Mouse (Mus musculus) 3134 (cell line): ENCODE data around the gene Cep55.

Experiments
- DNase-seq: peaks from one replicate; pipeline ENCODE4 v3.0.0-alpha.2; 2011; ENCODE audit warnings: low spot score; ENCODE audit not compliant: insufficient read length; ENCODE audit errors: extremely low read depth

The Cep55 gene

DNA sequence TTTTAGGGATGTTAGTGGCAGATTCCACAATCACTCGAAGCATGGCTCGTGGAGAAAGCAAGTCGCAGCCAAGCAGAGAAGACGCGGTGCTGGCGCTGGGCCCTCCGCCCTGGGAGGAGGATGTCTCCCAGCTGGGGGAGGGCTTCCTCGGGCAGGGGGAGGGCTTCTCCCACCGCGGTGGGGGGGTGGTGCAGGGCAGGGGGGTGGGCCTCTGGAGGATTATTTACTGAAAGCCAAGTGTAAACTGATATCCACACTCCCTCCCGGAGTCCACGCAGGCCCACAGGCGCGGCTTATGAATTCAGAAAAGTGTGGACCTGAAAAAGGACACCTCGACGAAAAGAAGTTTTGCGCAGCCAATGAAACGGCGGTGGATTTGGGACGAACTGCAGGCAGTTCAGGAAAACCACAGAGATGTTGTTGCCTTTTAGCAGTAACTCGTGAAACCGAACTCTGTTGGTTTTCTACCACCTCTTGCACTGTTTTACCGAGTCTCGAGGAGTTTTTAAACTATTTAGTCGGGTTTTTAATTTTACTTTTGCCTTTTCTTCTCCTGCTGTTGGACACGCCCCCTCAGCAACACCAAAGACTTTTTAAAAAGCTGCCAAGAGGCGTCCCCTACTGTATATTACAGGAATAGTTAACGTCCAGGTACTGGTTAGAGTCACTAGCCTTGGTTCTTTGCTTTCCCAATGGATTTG lies 11.4 kb upstream of the Cep55 start, which contains the start of gene Myof:
TSS of gene Myof (minus strand) at position 297 of the 701 bp plus-strand sequence.
- DNase-seq: peak; percentile 83

DNA sequence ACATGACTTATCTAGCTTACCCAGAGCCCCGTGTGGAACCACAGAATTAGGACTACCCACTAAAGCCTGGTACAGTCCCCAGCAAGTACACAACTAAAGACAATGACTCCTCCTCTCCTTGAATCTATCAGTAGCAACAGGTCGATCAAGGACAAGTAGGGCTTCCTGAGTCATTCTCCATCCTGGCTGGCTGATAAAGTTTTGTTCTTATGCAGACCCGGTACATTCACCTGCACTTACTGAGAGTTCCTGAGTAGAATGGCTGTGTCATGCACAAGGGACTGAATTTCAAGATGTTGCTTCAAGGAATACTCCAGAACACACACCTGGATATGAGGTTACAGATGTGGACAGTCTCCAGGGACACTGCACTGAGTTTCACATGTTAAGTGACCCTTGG lies 9.6 kb upstream of the Cep55 start:
- DNase-seq: no peak

DNA sequence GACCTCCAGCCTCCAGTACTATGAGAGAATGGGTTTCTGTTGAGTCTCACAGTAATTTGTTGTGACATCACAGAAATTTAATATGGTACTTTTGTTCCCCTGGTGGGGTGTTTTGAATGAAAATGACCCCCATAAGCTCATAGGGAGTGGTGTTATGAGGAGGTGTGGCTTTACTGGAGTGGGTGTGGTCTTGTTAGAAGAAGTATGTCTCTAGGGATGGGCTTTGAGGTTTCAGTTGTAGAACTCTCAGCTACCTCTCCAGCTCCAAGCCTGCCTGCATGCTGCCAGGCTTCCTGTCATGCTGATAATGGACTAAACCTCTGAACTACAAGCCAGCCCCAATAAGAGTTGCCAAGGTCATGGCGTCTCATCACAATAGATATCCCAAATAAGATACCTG lies 5.1 kb upstream of the Cep55 start:
- no peak for DNase-seq

DNA sequence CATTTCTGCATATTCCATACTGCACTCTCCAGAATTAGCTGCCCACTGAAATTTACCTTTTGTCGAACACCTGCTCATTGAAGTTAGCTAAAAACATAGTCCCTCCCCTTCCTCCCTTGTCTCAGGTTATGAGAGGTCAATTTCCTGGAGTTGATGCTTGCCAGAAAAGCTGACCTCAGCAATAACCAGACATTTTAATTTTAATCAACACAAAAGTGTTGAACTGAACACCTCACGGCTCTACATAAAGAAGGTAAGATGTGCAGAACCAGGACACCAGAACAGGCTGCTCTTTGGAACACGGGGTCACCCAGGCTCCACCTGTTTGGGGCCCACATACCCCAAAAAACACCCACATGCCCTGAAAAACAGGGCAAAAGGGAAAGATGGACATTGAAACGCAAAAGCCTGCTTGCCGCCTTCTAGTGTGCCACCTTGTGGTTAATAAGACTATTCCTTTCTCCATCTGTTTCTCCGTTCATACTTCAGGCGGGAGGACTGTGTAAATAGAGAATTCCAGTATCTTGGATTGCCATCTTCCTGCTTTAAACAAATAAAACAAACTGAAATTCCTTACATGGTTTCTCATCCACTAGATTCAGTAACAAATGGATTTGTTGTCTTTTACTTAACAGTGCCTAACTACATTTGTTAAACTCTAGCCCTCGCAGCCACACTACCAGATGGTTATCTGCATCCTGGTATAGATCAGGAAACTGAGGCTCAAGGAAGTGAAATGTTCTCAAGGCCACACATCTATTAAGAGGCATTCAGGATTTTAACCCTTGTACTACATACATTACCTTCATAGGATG lies 1.4 kb upstream of the Cep55 start:
- DNase-seq: peak; percentile 43

DNA sequence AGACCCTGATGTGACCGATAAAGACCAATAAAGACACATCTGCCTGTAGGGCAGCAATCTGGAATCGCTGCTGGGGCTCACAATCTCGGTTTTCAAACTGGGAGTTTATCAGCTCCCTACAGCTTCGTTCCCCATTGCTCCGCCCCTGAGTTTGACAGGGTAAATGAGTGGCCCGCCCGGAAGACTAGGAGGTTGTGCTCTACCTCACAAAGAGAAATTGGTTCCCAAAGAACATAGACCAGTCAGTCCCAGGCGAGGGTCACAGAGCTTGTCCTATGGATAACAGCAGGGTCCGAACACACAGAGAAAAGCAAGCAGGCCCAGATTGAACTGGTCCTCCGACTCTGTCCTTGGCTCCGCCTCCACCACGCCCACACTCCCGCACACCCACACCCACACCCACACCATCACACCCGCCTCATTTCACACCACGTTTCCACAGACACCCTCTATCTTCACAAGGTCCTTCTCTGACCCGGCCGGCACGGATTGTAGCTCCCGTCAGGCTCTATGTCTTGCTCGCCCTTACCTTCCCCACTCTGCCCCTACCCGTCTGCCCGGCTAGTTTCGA lies 577 bp upstream of the Cep55 start:
- no peak for DNase-seq

DNA sequence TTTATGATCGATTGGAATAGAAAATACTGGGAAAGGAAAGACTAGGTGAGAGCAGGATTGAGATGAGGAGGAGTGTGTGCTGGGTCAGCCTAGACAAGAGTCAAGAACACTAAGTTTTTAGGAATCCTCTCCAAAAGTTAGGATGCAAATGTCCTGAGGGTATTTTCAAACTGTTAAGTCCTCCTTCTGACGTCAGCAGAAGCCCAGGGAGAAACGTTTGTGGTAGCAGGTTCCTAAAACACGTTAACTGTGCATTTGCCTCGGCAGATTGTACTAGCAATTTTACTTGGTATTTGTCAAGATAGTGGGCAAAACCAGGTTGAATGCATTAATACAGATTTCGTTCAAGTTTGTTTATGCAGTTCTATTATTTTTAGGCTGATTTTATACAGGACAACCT lies 987 bp downstream of the Cep55 start:
- DNase-seq: no peak

DNA sequence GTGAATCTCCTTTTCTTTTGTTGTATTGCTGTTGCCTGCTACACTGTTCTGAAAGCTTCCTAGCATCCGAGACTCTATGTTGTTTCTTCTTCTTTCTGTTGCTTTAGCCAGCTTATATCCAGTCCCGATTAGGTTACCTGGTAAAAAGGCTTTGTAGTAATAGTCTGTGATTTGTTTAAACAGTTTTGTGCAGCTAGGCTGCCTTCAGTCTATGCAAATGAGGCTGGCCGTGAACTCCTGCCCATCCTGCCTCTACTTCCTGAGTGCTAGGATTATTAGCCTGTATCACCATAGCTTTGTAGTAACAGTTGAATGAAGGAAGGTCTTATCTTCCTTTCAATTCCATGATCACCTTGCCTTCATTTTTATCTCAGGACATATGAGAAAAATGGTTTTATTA lies 1.5 kb downstream of the Cep55 start:
- DNase-seq: no peak

DNA sequence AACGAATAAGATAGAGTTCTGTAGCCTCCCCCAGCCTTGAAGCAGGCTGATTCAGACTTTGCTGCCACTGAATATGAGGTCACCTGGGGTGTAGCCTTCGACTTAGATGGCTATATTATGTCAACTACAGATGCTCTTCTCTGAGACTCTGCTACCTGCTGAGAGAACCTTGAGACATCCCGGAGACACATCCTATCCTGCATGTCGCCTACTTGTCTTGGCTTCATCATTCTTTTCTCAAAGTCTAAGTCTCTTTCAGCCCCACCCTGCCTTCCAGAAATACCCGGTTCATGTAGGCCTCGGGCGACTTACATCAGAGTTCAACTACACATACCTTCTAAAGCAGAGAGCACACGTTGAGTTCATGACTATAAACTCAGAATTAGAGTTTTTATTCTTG lies 2.1 kb downstream of the Cep55 start:
- DNase-seq: no peak

DNA sequence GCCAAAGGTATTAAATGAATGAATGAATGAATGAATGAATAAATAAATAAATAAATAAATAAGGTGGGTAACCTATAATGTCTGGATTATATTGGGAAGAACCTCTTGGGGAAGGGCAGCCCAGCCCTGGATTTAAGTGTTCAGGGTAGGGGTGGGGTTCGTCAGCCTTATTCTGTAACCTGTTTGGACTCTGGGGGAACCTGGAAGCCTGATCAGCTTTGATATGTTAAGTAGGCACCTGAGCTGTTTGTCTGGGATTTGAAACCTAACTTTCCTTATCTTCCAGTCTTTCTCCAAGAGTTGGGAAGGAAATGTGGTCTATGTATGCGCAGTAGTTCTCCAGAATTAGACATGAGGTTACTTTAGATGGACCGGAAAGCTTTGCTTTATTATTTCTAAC lies 8.4 kb downstream of the Cep55 start:
- DNase-seq: no peak

DNA sequence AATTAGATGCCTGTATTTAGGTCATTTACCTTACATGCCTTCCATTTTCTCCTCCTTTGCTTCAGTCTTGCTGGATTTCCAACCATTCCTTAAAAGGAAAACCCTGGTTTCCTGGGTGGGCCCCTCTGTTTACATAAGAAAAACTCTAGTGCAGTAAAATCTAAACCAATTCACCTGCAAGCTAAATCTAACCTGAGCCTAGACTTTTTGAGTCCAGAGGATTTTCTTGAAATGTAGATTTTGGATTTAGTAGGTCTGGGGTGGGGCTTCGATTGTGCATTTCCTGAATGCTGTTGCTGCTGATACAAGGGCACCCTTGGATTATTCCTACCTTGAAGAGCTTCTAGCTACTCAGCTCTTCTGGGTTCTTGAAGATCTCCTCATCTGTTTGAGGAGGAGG lies 9.2 kb downstream of the Cep55 start:
- DNase-seq: no peak

DNA sequence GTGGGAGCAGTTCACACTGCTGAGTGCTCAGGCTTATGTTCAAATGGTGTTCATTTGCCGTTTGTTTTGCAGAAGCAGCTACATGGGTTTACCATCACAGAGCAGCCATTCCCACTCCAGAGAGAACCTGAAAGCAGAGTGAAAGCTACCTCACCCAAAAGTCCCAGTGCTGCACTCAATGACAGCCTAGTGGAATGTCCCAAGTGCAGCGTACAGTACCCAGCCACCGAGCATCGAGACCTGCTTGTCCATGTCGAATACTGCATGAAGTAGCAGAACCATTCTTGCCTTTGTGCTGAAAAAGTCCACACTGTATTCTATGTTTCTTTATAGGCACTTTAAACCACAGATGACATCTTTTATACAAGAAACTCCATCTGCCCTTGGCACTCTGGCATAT lies 18.4 kb downstream of the Cep55 start:
- DNase-seq: no peak

DNA sequence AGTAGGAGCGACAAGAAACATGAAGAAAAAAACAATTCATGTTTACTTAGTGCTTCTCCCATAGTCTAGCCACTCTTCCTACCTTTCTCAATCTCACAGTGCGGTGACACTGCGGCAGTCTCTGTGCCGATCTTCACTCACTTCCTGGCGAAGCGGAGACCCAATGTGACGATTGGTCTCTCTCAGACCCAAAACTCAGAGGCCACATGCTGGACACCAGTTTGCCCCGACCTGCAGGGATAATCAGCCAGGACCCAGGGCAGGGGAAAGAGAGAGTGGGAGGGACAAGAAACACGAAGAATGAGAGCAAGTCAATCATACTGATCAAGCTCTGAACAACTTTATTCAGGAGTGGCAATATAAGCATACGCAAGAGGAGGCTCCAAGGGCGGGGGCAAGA lies 20.2 kb downstream of the Cep55 start:
- DNase-seq: no peak

DNA sequence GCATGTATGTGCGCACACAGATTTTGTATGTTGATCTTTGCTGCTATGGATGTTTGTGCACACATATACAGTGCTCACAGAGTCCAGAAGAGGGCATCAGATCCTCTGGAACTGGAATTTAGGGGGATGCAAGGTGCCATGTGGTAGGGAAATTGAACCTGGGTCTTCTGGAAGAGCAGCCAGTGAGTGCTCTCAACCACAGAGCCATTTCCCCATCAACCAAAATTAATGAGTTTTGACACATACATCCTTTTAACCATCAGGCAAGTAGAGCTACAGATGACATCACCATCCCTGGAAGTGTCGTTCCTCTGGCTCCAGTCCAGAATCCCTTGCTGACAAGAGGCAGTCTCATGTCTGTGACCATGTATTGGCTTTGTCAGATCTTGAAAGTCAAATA lies 21.4 kb downstream of the Cep55 start:
- DNase-seq: no peak

DNA sequence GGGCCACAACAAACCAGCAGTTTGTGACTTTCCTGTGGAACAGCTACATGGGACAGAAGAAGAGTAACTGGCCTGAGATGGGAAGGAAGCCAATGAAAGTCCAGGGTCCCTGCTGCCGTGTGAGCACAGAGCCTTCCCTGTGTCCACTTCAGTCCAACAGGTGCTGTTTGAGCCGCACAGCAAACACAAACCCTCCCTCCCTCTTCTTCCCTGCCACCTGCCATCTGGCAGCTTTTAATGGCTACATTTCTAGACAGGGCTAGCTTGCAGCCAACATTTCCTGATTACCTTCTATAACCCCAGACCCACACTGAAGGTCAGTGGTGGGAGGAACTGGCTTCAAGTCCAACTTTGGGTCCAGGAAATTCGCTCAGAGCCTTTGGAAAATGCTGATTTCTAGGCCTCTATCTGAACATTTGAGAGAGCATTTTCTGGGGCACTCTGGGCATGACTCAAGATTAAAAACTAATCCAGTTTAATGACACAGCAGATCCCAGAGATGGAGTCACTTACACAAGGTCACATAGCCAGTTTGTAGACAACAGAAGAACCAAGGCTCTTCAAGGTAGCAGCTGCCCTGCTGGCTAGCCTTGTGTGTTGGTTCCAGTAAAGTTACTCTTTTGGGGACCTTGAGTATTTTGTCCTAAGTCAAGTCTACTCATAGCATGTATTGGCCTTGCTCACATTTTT lies 23.2 kb downstream of the Cep55 start:
- DNase-seq: no peak

DNA sequence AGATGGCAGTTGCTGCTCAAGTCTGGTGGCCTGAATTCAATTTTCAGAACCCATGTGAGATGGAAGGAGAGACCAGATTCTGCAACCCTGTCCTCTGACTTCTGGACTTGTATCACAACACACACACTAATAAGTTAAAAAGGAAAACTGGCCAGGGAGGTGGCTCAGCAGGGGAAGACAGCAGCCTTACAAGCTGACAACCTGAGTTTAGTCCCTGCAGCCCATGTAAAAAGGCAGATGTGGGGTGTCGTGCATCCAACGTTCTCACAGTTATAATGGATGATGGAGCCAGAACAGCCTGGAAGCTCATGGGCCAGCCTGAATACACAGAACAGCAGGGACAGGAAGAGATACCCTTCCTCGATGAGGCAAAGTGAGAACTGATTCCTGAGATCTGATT lies 26.6 kb downstream of the Cep55 start:
- DNase-seq: no peak

DNA sequence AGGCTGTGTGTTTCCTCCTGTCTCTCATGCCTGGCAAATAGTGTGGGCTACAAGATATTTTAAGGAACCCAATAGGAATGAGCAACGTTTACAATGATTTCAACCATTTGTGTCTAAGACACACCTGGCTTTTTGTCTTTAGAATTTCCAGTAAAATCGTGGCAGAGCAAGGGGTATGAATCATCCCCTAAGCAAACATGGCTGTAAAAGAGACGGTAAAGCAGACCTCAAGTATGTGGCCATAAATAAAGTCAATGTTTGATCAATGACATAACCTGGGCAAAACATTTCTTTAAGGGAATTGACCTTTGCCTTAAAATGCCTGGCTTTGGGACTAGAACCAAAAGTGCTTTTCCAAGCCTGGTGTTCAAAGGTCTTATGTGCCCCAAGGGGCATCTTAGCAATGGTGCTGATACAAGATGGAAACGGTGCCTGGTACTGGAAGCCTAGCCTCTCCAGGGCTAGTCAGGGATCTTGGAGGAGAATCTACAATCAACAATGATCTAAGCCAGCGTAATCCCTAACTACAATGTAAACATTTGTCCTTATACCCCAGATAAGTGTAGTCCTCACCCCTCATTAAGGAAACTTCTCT lies 28.2 kb downstream of the Cep55 start:
- DNase-seq: no peak

DNA sequence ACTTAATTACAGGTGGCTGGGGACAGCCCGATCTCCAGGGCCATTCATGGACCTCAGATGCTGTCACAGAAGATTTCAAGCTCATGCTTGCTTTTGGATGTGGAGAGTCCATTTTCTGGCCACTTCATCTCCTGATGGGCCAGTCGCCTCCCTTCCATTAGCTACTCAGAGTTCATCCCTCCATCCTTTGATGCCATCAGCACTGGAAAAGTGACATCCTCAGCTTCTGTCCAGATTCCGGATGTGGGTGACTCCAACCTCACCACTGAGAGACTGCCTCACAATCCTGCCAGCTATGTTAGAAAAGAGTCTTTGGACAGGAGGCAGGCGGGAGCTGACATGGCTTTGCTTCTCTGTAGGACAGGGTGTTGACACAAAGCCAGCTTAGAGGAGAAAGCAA lies 31.0 kb downstream of the Cep55 start:
- no peak for DNase-seq

DNA sequence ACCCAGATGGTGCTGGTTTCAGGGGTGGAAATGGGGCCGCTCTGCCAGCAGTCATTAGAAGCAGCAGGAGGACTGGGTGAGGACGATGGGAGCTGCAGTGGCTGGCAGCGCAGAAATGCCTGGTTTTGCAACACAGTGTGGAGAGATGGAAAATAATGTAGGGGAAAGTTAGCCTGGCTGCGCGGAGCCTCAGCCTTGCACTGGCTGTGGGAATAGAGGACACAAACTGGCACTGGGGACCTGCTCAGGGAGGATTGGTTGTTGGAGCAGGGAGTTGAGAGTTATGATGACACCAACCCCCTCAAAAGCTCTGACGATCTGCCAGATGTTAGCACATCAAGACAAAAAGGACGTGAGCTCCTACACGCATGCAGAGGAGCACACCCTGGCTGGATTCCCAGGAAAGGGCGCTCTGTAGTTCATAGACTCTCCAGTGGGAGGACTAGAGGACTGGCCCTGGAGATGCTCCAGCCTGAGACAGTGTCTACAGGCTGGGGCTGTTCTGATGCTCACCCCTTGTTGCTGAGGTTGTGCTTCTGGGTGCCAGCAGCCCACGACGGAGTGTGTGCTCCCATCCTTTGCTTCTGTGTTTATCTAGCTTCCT lies 32.2 kb downstream of the Cep55 start:
- peak; percentile 22 for DNase-seq

DNA sequence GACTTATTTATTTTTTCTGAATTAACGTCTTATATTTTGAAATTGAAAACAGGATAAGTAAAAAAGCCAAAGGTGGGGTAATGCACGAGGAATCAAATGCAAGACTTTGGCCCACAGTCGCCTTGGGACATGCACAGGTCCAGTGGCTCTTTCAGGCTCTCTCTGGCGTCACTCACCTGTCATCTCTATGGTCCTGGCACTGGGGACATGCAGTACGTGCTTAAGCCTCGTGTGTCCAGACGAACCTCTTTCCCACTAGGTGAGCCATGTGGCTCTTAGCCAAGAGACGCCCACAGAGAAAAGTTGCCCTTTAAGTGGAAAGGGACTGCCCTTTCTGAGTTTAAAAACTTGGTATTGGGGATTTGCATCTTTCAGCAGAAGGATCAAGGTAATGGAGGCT lies 34.5 kb downstream of the Cep55 start:
- DNase-seq: no peak

DNA sequence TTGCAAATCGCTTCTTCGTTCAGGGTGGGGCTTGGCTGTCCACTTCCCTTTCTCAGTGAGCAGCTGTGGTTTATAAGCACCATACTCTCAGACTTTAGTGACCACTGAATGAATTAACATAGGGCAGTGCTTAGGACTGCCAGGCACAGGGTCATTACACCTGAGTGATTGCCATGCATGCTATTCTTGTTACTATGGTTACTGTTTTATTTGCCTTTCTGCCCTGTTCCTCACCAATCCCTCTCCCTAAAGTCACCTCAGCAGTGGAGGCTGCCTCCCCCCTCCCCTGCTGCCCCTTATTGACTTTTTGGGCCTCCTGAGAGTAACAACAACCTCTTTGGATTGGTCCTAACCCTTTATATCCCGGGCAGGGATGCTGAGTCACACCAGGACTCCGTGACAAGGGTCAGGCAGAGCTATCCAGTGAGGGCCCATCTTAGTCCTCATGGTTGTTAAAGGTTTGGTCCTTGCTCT lies 36.7 kb downstream of the Cep55 start:
- no peak for DNase-seq
